ENCODE assay signal across 18 mouse cellular contexts in genomic region chr16:19200977-19201376, GRCm38 (mm10).
DNase-seq lines count a peak whose midpoint lies in the region; ATAC-seq and TF ChIP-seq lines count a peak whose summit lies in the region.
"Had no signal": no experiment of that assay in that cellular context is flagged by ENCODE, and none has a peak within 500 bp of the region (broad histone marks: within the 10 kb centered on the region; RNA-seq: fewer than 3 reads in every experiment).

No protein-coding gene starts in this region.

- dilution Hi-C loops in CH12.LX (cut with MboI; ENCODE audit: extremely low pct_ligation_motif_present, extremely low pct_unique_long_range_greater_than_20kb, low sequenced_read_pairs): no loop called here

- peak; percentile 53; the same call in 1 of the 2 replicates for TF ChIP-seq POLR2A in CH12.LX (IDR thresholded peaks at IDR 0.05; ENCODE audit: low read depth, low read length)

- WGBS in neural tube, embryonic 15.5 days: 69% methylated on average over 2 of the region's 2 CpGs

- TF ChIP-seq EP300 in CH12.LX (IDR thresholded peaks at IDR 0.05; ENCODE audit: low read length): no peak

- H3K4me2 ChIP-seq in CH12.LX (ENCODE audit: insufficient read depth, low read depth, poor library complexity, severe bottlenecking): peak overlapping the region; percentile 74; the same call in 1 of the 2 replicates
- H3K4me2 ChIP-seq in neural tube, embryonic 15.5 days: no peak overlapping the region

- H3K9ac ChIP-seq in CH12.LX (ENCODE audit: insufficient read depth, low read depth): peak overlapping the region; percentile 100
- no peak overlapping the region for H3K9ac ChIP-seq in neural tube, embryonic 15.5 days (replicated peaks)

- peaks cover 15 to 40% of the 10 kb centered on the region in 2 experiments; a peak in 3 of 4 replicates for H3K4me1 ChIP-seq in CH12.LX (ENCODE audit: control insufficient read depth in 1 of 2, insufficient read depth in 2 of 2)
- no peaks in the 10 kb centered on the region for H3K4me1 ChIP-seq in neural tube, embryonic 15.5 days

- no peak overlapping the region for H3K4me3 ChIP-seq in CH12.LX (replicated peaks in 1 of 3; ENCODE audit: low read depth in 2 of 3, low read length in 2 of 3, poor library complexity in 1 of 3)
- no peak overlapping the region for H3K4me3 ChIP-seq in neural tube, embryonic 15.5 days (replicated peaks)

- H3K79me2 ChIP-seq in CH12.LX (replicated peaks; ENCODE audit: control insufficient read depth, extremely low read depth, insufficient read depth, poor library complexity, severe bottlenecking): peaks cover 27% of the 10 kb centered on the region

- no peak for TF ChIP-seq CTCF in CH12.LX (conservative IDR thresholded peaks at IDR 0.05 in 1 of 2, IDR thresholded peaks at IDR 0.05 in 1 of 2; ENCODE audit: low read depth in 2 of 2, low read length in 2 of 2)

- peaks cover 16 to 18% of the 10 kb centered on the region in 2 experiments for H3K36me3 ChIP-seq in CH12.LX (replicated peaks in 1 of 2; ENCODE audit: control insufficient read depth in 1 of 2, insufficient read depth in 1 of 2, low read length in 1 of 2)
- H3K36me3 ChIP-seq in neural tube, embryonic 15.5 days: no peaks in the 10 kb centered on the region
- H3K36me3 ChIP-seq: G1E had no signal

- no peak for ATAC-seq in neural tube, embryonic 15.5 days (ENCODE audit: low FRiP score)
- ATAC-seq: activated CD4-positive, CD25-positive, alpha-beta regulatory T cell, adult 4 months; CD4-positive, CD25-positive, alpha-beta regulatory T cell, adult 4 months; Patski had no signal

- peak; percentile 60 for DNase-seq in CH12.LX (ENCODE audit: extremely low read depth)
- DNase-seq: adrenal gland, adult 2 months; adrenal gland, adult 8-10 months; adrenal gland, postnatal 10 days; adrenal gland, postnatal 14 days; adrenal gland, postnatal 25 days; adrenal gland, postnatal 36 days; B cell, adult 2 months; cerebellum, adult 11 months; cerebellum, adult 11-12 months; cerebellum, adult 18-20 months; cerebellum, adult 2 months; cerebellum, adult 8-10 months had no signal

- TF ChIP-seq RAD21 in CH12.LX (IDR thresholded peaks at IDR 0.05; ENCODE audit: low read depth, low read length): no peak

- peaks cover 13% of the 10 kb centered on the region for H3K9me3 ChIP-seq in CH12.LX (replicated peaks; ENCODE audit: low read length)
- H3K9me3 ChIP-seq in neural tube, embryonic 15.5 days (replicated peaks): no peaks in the 10 kb centered on the region
- H3K9me3 ChIP-seq: G1E had no signal

- H3K27ac ChIP-seq in CH12.LX (ENCODE audit: insufficient read depth, low read depth): peak overlapping the region; percentile 88
- no peak overlapping the region for H3K27ac ChIP-seq in neural tube, embryonic 15.5 days (replicated peaks)

- in situ Hi-C loops in CH12.LX (cut with MboI; ENCODE audit: low pct_ligation_motif_present, low pct_unique_long_range_greater_than_20kb, low sequenced_read_pairs): no loop called here

- no peaks in the 10 kb centered on the region for H3K27me3 ChIP-seq in CH12.LX (replicated peaks)
- H3K27me3 ChIP-seq in neural tube, embryonic 15.5 days (replicated peaks): no peaks in the 10 kb centered on the region
- H3K27me3 ChIP-seq: Patski had no signal

TF ChIP-seq in CH12.LX, 34 proteins besides CTCF, POLR2A, EP300 and RAD21:
- no peak for TF ChIP-seq HCFC1 (IDR thresholded peaks at IDR 0.05; ENCODE audit: low read depth, low read length)
- TF ChIP-seq GABPA (IDR thresholded peaks at IDR 0.05; ENCODE audit: insufficient replicate concordance, low read depth, low read length): no peak
- TF ChIP-seq SMC3 (IDR thresholded peaks at IDR 0.05; ENCODE audit: low read depth, low read length): no peak
- TF ChIP-seq MAZ (IDR thresholded peaks at IDR 0.05; ENCODE audit: low read depth, low read length): no peak
- TF ChIP-seq JUN (IDR thresholded peaks at IDR 0.05; ENCODE audit: insufficient read depth, low read depth, low read length): peak; percentile 2; the same call in 1 of the 2 replicates
- peak; percentile 23; the same call in 1 of the 2 replicates for TF ChIP-seq JUND (conservative IDR thresholded peaks at IDR 0.05; ENCODE audit: low read depth, low read length)
- 0 out of 2 replicates have a peak, but pooled peaks have one; percentile 20 for TF ChIP-seq ETS1 (conservative IDR thresholded peaks at IDR 0.05; ENCODE audit: low read depth, low read length)
- TF ChIP-seq MXI1 (IDR thresholded peaks at IDR 0.05; ENCODE audit: low read depth, low read length): no peak
- no peak for TF ChIP-seq ZKSCAN1 (IDR thresholded peaks at IDR 0.05; ENCODE audit: borderline replicate concordance, low read depth, low read length)
- TF ChIP-seq NRF1 (IDR thresholded peaks at IDR 0.05; ENCODE audit: low read depth, low read length): no peak
- no peak for TF ChIP-seq TCF12 (IDR thresholded peaks at IDR 0.05; ENCODE audit: low read depth, low read length)
- no peak for TF ChIP-seq NELFE (IDR thresholded peaks at IDR 0.05; ENCODE audit: low read depth, low read length)
- no peak for TF ChIP-seq UBTF (IDR thresholded peaks at IDR 0.05; ENCODE audit: low read depth, low read length)
- TF ChIP-seq CHD1 (IDR thresholded peaks at IDR 0.05; ENCODE audit: low read depth, low read length): peak; percentile 37; the same call in 1 of the 2 replicates
- TF ChIP-seq POLR2AphosphoS2 (IDR thresholded peaks at IDR 0.05; ENCODE audit: low read depth, low read length): no peak; the same call in 1 of the 2 replicates
- 0 out of 2 replicates have a peak, but pooled peaks have one; percentile 4 for TF ChIP-seq USF2 (conservative IDR thresholded peaks at IDR 0.05; ENCODE audit: low read depth, low read length)
- TF ChIP-seq MAFK (IDR thresholded peaks at IDR 0.05; ENCODE audit: insufficient replicate concordance, low read length): no peak
- no peak for TF ChIP-seq MAX (IDR thresholded peaks at IDR 0.05; ENCODE audit: low read length)
- no peak; the same call in 1 of the 2 replicates for TF ChIP-seq IRF4 (IDR thresholded peaks at IDR 0.05; ENCODE audit: low read depth, low read length)
- no peak for TF ChIP-seq USF1 (IDR thresholded peaks at IDR 0.05; ENCODE audit: low read depth, low read length)
- TF ChIP-seq RCOR1 (conservative IDR thresholded peaks at IDR 0.05; ENCODE audit: low read depth, low read length): no peak
- TF ChIP-seq PAX5 (IDR thresholded peaks at IDR 0.05; ENCODE audit: low read length): no peak
- no peak for TF ChIP-seq MYC (IDR thresholded peaks at IDR 0.05; ENCODE audit: low read depth, low read length)
- no peak; the same call in 1 of the 2 replicates for TF ChIP-seq TBP (conservative IDR thresholded peaks at IDR 0.05; ENCODE audit: low read depth, low read length)
- TF ChIP-seq ZNF384 (IDR thresholded peaks at IDR 0.05; ENCODE audit: low read depth, low read length): no peak
- TF ChIP-seq ZMIZ1 (IDR thresholded peaks at IDR 0.05; ENCODE audit: low read depth, low read length): no peak
- no peak for TF ChIP-seq CHD2 (IDR thresholded peaks at IDR 0.05; ENCODE audit: low read length)
- TF ChIP-seq SIN3A (IDR thresholded peaks at IDR 0.05; ENCODE audit: low read length): 0 out of 2 replicates have a peak, but pooled peaks have one; percentile 55
- no peak for TF ChIP-seq KAT2A (IDR thresholded peaks at IDR 0.05; ENCODE audit: insufficient replicate concordance, low read length)
- TF ChIP-seq BHLHE40 (IDR thresholded peaks at IDR 0.05; ENCODE audit: low read depth, low read length): no peak
